Mouse (Mus musculus): ENCODE measurements at regions not wholly inside any gene's neighbourhood (a gene's known extent, or its start where the extent isn't known, plus 50 kb on each side); places are given as distances from the start of the nearest gene placed in this dataset.

DNA sequence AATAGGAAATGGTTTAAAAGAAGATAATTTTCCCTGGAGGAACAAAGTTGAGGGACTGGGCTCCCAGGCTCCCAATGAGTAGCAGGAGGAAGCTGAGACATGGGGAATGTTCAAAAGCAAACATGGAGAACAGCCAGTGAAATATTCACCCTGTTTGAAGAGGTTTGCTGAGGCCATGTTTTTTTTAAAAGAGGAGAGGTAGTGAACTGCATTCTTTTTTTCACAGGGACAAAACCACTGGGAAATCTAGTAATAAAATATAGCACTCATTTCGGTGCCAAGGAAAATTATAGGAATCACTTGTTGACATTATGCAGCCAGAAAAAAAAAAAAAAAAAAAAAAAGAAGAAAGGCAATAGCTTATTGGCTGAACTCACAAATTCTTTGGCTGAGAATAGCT, 246.3 kb upstream of the Cdh11 start:
- no peak for ATAC-seq
- Histone ChIP-seq H3K27ac (ENCODE audit: low read depth, low read length) (no peak overlapping the region), H3K4me1 (ENCODE audit: insufficient read depth) (no peaks in the 10 kb centered on the region), H3K36me3 (ENCODE audit: insufficient read depth) (no peaks in the 10 kb centered on the region), H3K4me3 (ENCODE audit: low read depth, low read length) (no peak overlapping the region), H3K9me3 (ENCODE audit: low read length) (no peaks in the 10 kb centered on the region), H3K4me2 (ENCODE audit: low read depth) (no peak overlapping the region), H3K27me3 (ENCODE audit: insufficient read depth, low read length) (no peaks in the 10 kb centered on the region), H3K9ac (no peak overlapping the region)
- TF ChIP-seq CTCF (IDR thresholded peaks at IDR 0.05; ENCODE audit: low read depth) = no peak
- 86% methylated on average over 1 of the region's 1 CpGs for WGBS
- no peak for DNase-seq

DNA sequence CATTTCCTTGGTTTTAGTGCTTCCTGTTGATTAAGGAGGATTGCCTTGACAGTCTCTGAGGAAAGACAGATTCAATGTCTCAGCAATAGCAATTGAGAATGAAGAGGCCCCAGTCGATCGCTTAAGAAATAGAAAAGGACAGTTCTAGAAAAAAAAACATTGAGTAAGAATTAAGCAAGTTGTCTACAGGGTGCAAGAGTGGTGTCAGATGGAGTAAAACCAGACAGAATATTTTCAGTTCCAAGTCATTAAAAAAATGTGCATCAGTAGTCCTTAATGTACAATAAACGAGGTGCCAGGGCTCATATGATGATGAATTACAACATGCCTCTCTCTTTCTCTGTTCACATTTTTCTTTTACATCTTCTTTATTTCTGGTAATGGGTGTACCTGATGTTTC, 248.5 kb upstream of the Cdh11 start:
- Histone ChIP-seq H3K9me3 (ENCODE audit: low read length) (no peaks in the 10 kb centered on the region), H3K27ac (ENCODE audit: low read depth, low read length) (no peak overlapping the region), H3K4me3 (ENCODE audit: low read depth, low read length) (no peak overlapping the region), H3K9ac (no peak overlapping the region), H3K27me3 (ENCODE audit: insufficient read depth, low read length) (no peaks in the 10 kb centered on the region), H3K4me2 (ENCODE audit: low read depth) (no peak overlapping the region), H3K36me3 (ENCODE audit: insufficient read depth) (no peaks in the 10 kb centered on the region), H3K4me1 (ENCODE audit: insufficient read depth) (no peaks in the 10 kb centered on the region)
- ATAC-seq (no peak), DNase-seq (no peak)
- no peak for TF ChIP-seq CTCF (IDR thresholded peaks at IDR 0.05; ENCODE audit: low read depth)
- WGBS = 73% methylated on average over 3 of the region's 3 CpGs

DNA sequence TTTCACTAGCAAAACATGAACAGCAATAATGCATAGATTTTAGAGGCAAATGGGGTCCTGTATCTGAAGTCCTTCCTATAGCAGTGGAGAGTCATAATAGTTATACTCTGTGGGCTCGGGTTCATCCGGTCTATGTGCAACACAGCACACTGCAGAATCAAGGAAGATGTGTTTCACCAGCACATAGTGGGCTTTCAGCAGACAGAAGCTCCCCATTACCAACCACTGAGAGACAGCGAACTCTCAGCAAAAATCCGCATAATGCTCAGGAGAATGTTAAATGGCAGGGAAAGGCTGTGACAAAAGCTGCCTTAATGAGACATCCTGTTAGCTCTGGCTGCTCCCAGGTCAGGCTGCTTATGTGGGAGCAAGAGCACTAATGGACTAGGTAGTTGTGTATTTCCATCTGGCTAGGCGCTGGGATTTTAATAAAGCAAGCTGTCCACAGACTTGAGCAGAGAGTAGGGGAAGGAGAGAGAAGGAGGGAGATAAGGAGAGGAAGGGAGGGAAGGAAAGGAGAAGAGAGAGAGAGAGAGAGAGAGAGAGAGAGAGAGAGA, 286.7 kb upstream of the Cdh11 start:
- Histone ChIP-seq H3K4me2 (ENCODE audit: low read depth) (no peak overlapping the region), H3K9me3 (ENCODE audit: low read length) (no peaks in the 10 kb centered on the region), H3K4me3 (ENCODE audit: low read depth, low read length) (no peak overlapping the region), H3K4me1 (ENCODE audit: insufficient read depth) (no peaks in the 10 kb centered on the region), H3K9ac (no peak overlapping the region), H3K27me3 (ENCODE audit: insufficient read depth, low read length) (no peaks in the 10 kb centered on the region), H3K36me3 (ENCODE audit: insufficient read depth) (no peaks in the 10 kb centered on the region), H3K27ac (ENCODE audit: low read depth, low read length) (no peak overlapping the region)
- DNase-seq (no peak), ATAC-seq (no peak)
- no peak for TF ChIP-seq CTCF (IDR thresholded peaks at IDR 0.05; ENCODE audit: low read depth)
- WGBS = 39% methylated on average over 5 of the region's 5 CpGs

DNA sequence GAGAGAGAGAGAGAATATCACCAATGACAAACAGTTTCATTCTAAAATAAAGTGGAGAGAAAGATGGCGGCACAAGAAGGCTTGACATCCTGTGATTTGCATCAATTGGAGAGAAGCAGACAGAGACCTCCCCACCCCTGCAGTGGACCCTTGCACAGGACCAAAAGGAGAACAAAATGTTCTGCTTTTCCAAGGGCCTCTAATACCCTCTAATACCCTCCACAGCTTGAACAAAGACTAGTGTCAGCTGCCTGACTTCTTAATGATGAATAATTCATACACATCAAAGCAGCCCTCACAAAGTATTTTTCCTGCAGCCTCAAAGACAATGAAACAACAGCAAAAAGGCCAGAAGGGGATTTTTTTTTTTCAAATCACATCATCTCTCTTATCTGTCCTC, 287.2 kb upstream of the Cdh11 start:
- WGBS = 26% methylated on average over 1 of the region's 1 CpGs
- H3K36me3 ChIP-seq (ENCODE audit: insufficient read depth) = no peaks in the 10 kb centered on the region
- no peak overlapping the region for H3K4me2 ChIP-seq (ENCODE audit: low read depth)
- no peaks in the 10 kb centered on the region for H3K4me1 ChIP-seq (ENCODE audit: insufficient read depth)
- no peak for DNase-seq
- no peaks in the 10 kb centered on the region for H3K9me3 ChIP-seq (ENCODE audit: low read length)
- no peak overlapping the region for H3K4me3 ChIP-seq (ENCODE audit: low read depth, low read length)
- TF ChIP-seq CTCF (IDR thresholded peaks at IDR 0.05; ENCODE audit: low read depth) = no peak
- H3K27ac ChIP-seq (ENCODE audit: low read depth, low read length) = no peak overlapping the region
- no peaks in the 10 kb centered on the region for H3K27me3 ChIP-seq (ENCODE audit: insufficient read depth, low read length)
- no peak overlapping the region for H3K9ac ChIP-seq
- ATAC-seq = peak; percentile 43; the same call in 1 of the 2 replicates

DNA sequence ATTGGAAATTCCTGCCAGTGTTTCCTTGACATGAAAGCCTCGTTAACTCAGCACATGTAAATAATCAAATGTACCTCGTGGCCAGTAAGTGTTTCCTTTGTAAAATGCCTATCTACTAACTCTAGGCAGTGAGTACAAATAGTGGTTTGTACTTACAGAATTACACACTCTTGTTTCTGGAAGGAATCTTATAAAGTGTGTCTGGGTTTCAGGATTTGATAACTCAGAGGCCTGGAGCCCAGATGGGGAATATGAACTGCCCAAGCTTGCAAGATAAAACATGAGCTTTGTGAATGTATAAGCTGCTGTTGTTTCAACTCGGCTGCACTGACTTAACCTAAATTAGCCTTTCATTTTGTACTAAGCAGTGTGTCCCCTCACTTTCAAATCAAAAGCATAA, 293.1 kb upstream of the Cdh11 start:
- H3K36me3 ChIP-seq (ENCODE audit: insufficient read depth) = no peaks in the 10 kb centered on the region
- H3K9ac ChIP-seq = no peak overlapping the region
- no peak for DNase-seq
- TF ChIP-seq CTCF (IDR thresholded peaks at IDR 0.05; ENCODE audit: low read depth) = no peak
- H3K27ac ChIP-seq (ENCODE audit: low read depth, low read length) = no peak overlapping the region
- H3K4me1 ChIP-seq (ENCODE audit: insufficient read depth) = no peaks in the 10 kb centered on the region
- H3K4me3 ChIP-seq (ENCODE audit: low read depth, low read length) = no peak overlapping the region
- H3K9me3 ChIP-seq (ENCODE audit: low read length) = no peaks in the 10 kb centered on the region
- no peaks in the 10 kb centered on the region for H3K27me3 ChIP-seq (ENCODE audit: insufficient read depth, low read length)
- 17% methylated on average over 3 of the region's 3 CpGs for WGBS
- no peak for ATAC-seq
- H3K4me2 ChIP-seq (ENCODE audit: low read depth) = no peak overlapping the region

DNA sequence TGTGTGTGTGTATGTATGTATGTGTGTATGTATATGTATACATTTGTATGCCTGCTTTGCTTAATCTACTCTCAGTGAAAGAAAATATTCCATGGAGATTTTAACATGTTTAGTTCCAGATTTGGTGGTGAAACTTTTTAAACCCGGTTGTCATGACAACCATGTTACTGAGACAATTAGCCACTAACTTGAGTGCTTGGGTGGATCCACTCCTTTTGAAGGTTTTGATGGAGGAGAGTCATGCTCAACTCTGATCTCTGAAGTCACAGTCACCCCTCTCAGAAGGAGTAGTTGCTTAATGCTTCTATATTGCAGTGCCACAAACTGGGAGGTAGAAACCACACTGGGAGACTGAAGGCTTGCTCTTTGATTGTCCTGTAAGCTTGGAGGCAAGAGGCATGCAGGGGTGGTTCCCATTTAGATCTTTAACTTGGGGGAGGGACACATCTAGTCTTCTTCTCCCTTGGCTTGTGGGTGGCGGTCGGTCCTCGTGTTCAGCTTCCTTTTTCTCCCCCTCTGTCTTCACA, 301.6 kb upstream of the Cdh11 start:
- Histone ChIP-seq H3K27me3 (ENCODE audit: insufficient read depth, low read length) (no peaks in the 10 kb centered on the region), H3K4me2 (ENCODE audit: low read depth) (no peak overlapping the region), H3K27ac (ENCODE audit: low read depth, low read length) (no peak overlapping the region), H3K9ac (no peak overlapping the region), H3K4me3 (ENCODE audit: low read depth, low read length) (no peak overlapping the region), H3K36me3 (ENCODE audit: insufficient read depth) (no peaks in the 10 kb centered on the region), H3K4me1 (ENCODE audit: insufficient read depth) (0 out of 2 replicates have a peak, but pooled peaks cover 4% of the 10 kb centered on the region), H3K9me3 (ENCODE audit: low read length) (no peaks in the 10 kb centered on the region)
- no peak for TF ChIP-seq CTCF (IDR thresholded peaks at IDR 0.05; ENCODE audit: low read depth)
- 55% methylated on average over 4 of the region's 4 CpGs for WGBS
- DNase-seq (peak; percentile 47), ATAC-seq (peak; percentile 27; the same call in 1 of the 2 replicates)

DNA sequence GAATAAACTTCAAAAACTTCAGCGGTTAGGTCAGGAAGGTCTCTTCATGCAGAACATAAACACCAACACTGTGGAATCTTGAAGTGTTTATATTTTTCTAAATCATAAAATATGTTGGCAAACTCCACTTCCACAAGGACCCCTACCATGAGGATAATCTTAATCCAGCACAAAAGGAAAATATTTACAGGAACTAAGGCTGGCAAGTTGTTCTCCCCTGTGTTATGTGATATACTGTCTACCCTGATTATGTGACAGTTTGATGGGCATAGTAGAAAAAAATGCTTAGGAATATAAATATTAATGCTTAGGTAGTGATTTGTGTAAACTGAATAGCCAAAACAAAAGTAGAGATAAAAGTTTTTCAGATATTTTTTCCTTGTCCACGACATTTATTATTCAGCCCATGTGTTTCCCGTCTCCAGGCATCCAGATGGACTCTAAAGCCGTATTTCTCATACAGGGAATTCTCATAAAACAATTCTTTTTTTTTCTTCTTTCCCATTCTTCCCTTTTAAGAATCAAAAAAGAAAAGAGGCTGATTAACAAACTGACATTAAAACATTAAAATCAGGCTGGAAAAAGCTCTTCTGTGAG, 311.2 kb upstream of the Cdh11 start:
- no peak overlapping the region for H3K4me2 ChIP-seq (ENCODE audit: low read depth)
- H3K27ac ChIP-seq (ENCODE audit: low read depth, low read length) = no peak overlapping the region
- WGBS = 69% methylated on average over 4 of the region's 4 CpGs
- DNase-seq (no peak), ATAC-seq (no peak)
- H3K27me3 ChIP-seq (ENCODE audit: insufficient read depth, low read length) = no peaks in the 10 kb centered on the region
- TF ChIP-seq CTCF (IDR thresholded peaks at IDR 0.05; ENCODE audit: low read depth) = no peak
- H3K36me3 ChIP-seq (ENCODE audit: insufficient read depth) = no peaks in the 10 kb centered on the region
- no peaks in the 10 kb centered on the region for H3K9me3 ChIP-seq (ENCODE audit: low read length)
- H3K4me3 ChIP-seq (ENCODE audit: low read depth, low read length) = no peak overlapping the region
- no peaks in the 10 kb centered on the region for H3K4me1 ChIP-seq (ENCODE audit: insufficient read depth)
- no peak overlapping the region for H3K9ac ChIP-seq
